Mouse (Mus musculus) hindlimb bud, embryonic 11.5 days (tissue): ENCODE measurements around the gene Ttc24.

ENCODE experiments used
- DNase-seq: peaks from one replicate; pipeline ENCODE4 v3.0.0-alpha.2; 2012; ENCODE audit warnings: low read depth, low spot score; ENCODE audit errors: extremely low spot score

Ttc24 gene

GRCm38 (mm10) chr3:88022322-88023191, 55.5 kb downstream of the Ttc24 start:
- DNase-seq, result no peak
